Mouse (Mus musculus) lung, adult 10 weeks (tissue): ENCODE data around the gene Gm9913. TPM values are rescaled to one million over a fixed set of nuclear protein-coding genes. Genes with fewer than 3 reads are reported as not detected.

Experiments
- polyA plus RNA-seq: library from polyadenylated mRNA; stranded (reverse); fragments of 350-450 nt; fragmentation: Illumina TruSeq; extraction: RNeasy Lipid Tissue Mini Kit (QIAGEN cat#74804); gene quantifications from one replicate; pipeline ENCODE4 v1.2.3, GENCODE M21; 2014; ENCODE audit warnings: low read depth, low replicate concordance; ENCODE audit not compliant: insufficient read depth

The Gm9913 gene
- polyA plus RNA-seq = not detected

GRCm38 (mm10) chr2:125505006-125505745 is at the start of gene Gm9913:
Gene Gm9913 (plus strand): TSS chr2:125505089.

DNA sequence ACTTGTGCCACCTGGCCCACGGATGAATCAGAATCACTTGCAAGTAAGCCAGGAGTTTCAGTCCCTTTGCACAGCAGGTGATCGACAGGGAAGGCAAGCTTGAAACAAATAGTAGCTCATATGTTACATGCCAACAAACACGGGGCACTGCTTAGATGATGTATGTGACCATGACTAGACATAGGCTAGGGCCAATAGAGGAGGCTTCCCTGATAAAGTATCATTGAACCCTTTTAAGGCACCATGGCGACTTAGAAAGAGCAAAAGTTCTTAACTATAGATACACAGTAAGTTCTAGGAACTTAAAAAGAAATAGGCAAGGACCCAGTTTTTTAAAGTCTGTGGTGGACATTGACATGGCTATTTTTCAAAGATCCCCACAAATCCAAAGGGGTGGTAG is 3.0 kb downstream of the Gm9913 start, which contains the start of gene Fbn1:
Fbn1 (minus strand) TSS at position 101 of the 400 bp plus-strand sequence.

Other genes starting within 250 kb of the Gm9913 start
- gene Fbn1, start 2.9 kb downstream of the Gm9913 start, polyA plus RNA-seq = 9.8 TPM
- 1.1 TPM for gene Cep152, start 120.0 kb downstream of the Gm9913 start, polyA plus RNA-seq
- 76.8 TPM for gene Eid1, start 168.0 kb downstream of the Gm9913 start, polyA plus RNA-seq
- 0.21 TPM for gene Shc4, start 219.1 kb downstream of the Gm9913 start, polyA plus RNA-seq